Mouse (Mus musculus) urinary bladder, postnatal 0 days (tissue): ENCODE measurements around the gene Gpr31b. TPM values are rescaled to one million over a fixed set of nuclear protein-coding genes. Genes with fewer than 3 reads are reported as not detected.

ENCODE experiments used
- polyA plus RNA-seq: library from polyadenylated mRNA; unstranded; fragments of >200 nt; fragmentation: Nextera tagmentation; extraction: Ambion mirVana; gene quantifications from 2 replicates; pipeline ENCODE4 v1.2.1, GENCODE M21; 2015

Gene Gpr31b
- polyA plus RNA-seq, result 0.10 TPM in 1 of 2 replicates, not detected in the other

GRCm38 (mm10) chr17:13052124-13052813 is at the start of gene Gpr31b:
Gene Gpr31b, minus strand, starts transcription at chr17:13052296.

GRCm38 (mm10) chr17:13060804-13061203 is 8.7 kb upstream of the Gpr31b start, which contains the start of gene Tcp10b:
Gene Tcp10b, plus strand, starts transcription at chr17:13061104.

DNA sequence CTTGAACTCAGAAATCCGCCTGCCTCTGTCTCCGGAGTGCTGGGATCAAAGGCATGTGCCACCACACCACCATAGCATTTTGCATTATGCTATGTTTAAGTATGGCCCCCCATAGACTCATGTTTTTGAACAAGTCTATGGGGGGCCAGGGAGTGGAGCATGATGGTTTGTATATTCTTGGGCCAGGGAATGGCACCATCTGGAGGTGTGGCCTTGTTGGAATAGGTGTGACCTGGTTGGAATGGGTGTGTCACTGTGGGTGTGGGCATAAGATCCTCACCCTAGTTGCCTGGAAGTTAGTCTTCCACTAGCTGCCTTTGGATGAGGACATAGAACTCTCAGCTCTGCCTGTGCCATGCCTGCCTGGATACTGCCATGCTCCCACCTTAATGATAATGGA is 45.5 kb downstream of the Gpr31b start, which contains the start of gene Sod2:
Gene Sod2 (plus strand): TSS at position 301 of the 400 bp plus-strand sequence.

Other genes with a start within 250 kb of the Gpr31b start
- 0.19 and 0.34 TPM in 2 replicates for gene Mas1, start 184.2 kb downstream of the Gpr31b start, polyA plus RNA-seq
- gene Mrgprh, start 176.3 kb downstream of the Gpr31b start, polyA plus RNA-seq, result not detected in 2 replicates
- 0.30 and 0.39 TPM in 2 replicates for gene Pnldc1, start 142.1 kb downstream of the Gpr31b start, polyA plus RNA-seq
- gene Tcp1, start 136.6 kb downstream of the Gpr31b start, polyA plus RNA-seq, result 297 and 403 TPM in 2 replicates
- gene Mrpl18, start 136.0 kb downstream of the Gpr31b start, polyA plus RNA-seq, result 82.7 and 91.4 TPM in 2 replicates
- gene Acat3, start 111.7 kb downstream of the Gpr31b start, polyA plus RNA-seq, result 0.59 and 0.75 TPM in 2 replicates
- gene Acat2, start 91.5 kb downstream of the Gpr31b start, polyA plus RNA-seq, result 42.9 and 91.4 TPM in 2 replicates
- gene Wtap, start 58.1 kb downstream of the Gpr31b start, polyA plus RNA-seq, result 72.9 and 79.5 TPM in 2 replicates
- 182 and 196 TPM in 2 replicates for gene Sod2, start 45.5 kb downstream of the Gpr31b start, polyA plus RNA-seq
- gene Tcp10b, start 8.8 kb upstream of the Gpr31b start, polyA plus RNA-seq, result 0.13 TPM in 1 of 2 replicates, not detected in the other
- 0.07 TPM in 1 of 2 replicates, not detected in the other for gene Unc93a, start 79.5 kb upstream of the Gpr31b start, polyA plus RNA-seq
- gene Smok2a, start 168.9 kb upstream of the Gpr31b start, polyA plus RNA-seq, result not detected in 2 replicates
- gene Smok2b, start 178.0 kb upstream of the Gpr31b start, polyA plus RNA-seq, result not detected in 2 replicates